In the genomic region with DNA sequence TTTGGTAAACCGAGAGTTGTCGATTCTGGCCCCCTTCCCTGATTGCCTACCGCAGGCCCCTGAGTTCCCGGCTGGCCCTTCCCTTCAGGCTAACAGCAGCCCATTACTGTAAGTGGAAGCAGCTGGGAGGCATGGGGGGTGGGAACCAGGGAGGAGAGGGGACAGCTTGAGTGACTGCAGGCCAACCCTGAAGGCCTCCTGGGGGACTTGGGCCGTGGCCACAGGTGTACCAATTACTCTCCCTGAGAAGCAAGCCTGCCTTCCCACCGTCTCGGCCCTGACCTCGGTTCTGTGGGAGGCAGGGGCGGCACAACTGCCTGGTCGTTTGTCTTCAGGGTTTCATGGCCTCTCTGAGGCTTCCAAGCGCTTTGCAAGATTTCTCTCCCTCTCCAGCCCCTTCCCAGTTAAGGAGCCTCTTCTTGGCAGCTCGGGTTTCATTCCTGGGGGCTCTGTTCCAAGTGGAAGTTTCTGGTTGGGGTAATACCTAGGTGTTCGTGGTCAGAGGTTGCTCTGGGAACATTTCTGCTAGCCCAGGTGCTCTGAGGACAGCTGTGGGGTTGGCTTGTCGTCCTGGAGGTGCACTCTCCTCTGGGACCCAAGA, we compare ENCODE assay signal across 23 mouse cellular contexts. TPM values are rescaled to one million over a fixed set of nuclear protein-coding genes. Genes with fewer than 3 reads are reported as not detected.
DNase-seq lines count a peak whose midpoint lies in the region; ATAC-seq and TF ChIP-seq lines count a peak whose summit lies in the region.
"Had no signal": no experiment of that assay in that cellular context is flagged by ENCODE, and none has a peak within 500 bp of the region (broad histone marks: within the 10 kb centered on the region; RNA-seq: fewer than 3 reads in every experiment).

No protein-coding gene starts in this region.

- no peaks in the 10 kb centered on the region for H3K4me1 ChIP-seq in hindbrain, embryonic 11.5 days (replicated peaks; ENCODE audit: control insufficient read depth, insufficient read depth, low read length)
- peaks cover 8% of the 10 kb centered on the region; the same call in 1 of the 2 replicates for H3K4me1 ChIP-seq in hindbrain, embryonic 12.5 days
- peaks cover 6% of the 10 kb centered on the region for H3K4me1 ChIP-seq in stomach, embryonic 14.5 days (ENCODE audit: control insufficient read depth, insufficient read depth, low read length)
- H3K4me1 ChIP-seq in stomach, postnatal 0 days (replicated peaks; ENCODE audit: control insufficient read depth, insufficient read depth) = no peaks in the 10 kb centered on the region
- H3K4me1 ChIP-seq: forebrain, embryonic 13.5 days; hindbrain, embryonic 15.5 days; midbrain, embryonic 12.5 days had no signal

- no peak overlapping the region for H3K27ac ChIP-seq in hindbrain, embryonic 11.5 days (ENCODE audit: low read depth, low read length)
- H3K27ac ChIP-seq in hindbrain, embryonic 12.5 days = no peak overlapping the region
- H3K27ac ChIP-seq in stomach, embryonic 14.5 days (ENCODE audit: low read length) = no peak overlapping the region
- H3K27ac ChIP-seq in stomach, postnatal 0 days (replicated peaks) = no peak overlapping the region
- H3K27ac ChIP-seq: forebrain, embryonic 13.5 days; hindbrain, embryonic 15.5 days; intestine, embryonic 15.5 days; midbrain, embryonic 12.5 days had no signal

- peaks cover 83% of the 10 kb centered on the region for H3K27me3 ChIP-seq in hindbrain, embryonic 11.5 days (ENCODE audit: control insufficient read depth, insufficient read depth, low read length)
- H3K27me3 ChIP-seq in hindbrain, embryonic 12.5 days = peaks cover 91% of the 10 kb centered on the region
- no peaks in the 10 kb centered on the region for H3K27me3 ChIP-seq in stomach, embryonic 14.5 days (ENCODE audit: control insufficient read depth, insufficient read depth, low read length)
- no peaks in the 10 kb centered on the region for H3K27me3 ChIP-seq in stomach, postnatal 0 days (ENCODE audit: control insufficient read depth, insufficient read depth, low read length)
- H3K27me3 ChIP-seq: intestine, embryonic 15.5 days had no signal

- ATAC-seq in hindbrain, embryonic 11.5 days (ENCODE audit: low FRiP score) = no peak
- ATAC-seq in hindbrain, embryonic 12.5 days (ENCODE audit: low FRiP score) = no peak
- ATAC-seq in stomach, embryonic 14.5 days (ENCODE audit: insufficient number of reproducible peaks, insufficient read depth, low FRiP score, low read depth) = 0 out of 2 replicates have a peak, but pooled peaks have one; percentile 23
- no peak for ATAC-seq in stomach, postnatal 0 days (ENCODE audit: low FRiP score, low TSS enrichment)
- ATAC-seq: forebrain, embryonic 13.5 days; intestine, embryonic 15.5 days; lung, postnatal 0 days had no signal

- H3K36me3 ChIP-seq in hindbrain, embryonic 11.5 days (ENCODE audit: control insufficient read depth, insufficient read depth, low read length) = no peaks in the 10 kb centered on the region
- no peaks in the 10 kb centered on the region for H3K36me3 ChIP-seq in hindbrain, embryonic 12.5 days
- no peaks in the 10 kb centered on the region for H3K36me3 ChIP-seq in stomach, embryonic 14.5 days (ENCODE audit: control insufficient read depth, insufficient read depth, low read length)
- no peaks in the 10 kb centered on the region for H3K36me3 ChIP-seq in stomach, postnatal 0 days (ENCODE audit: control insufficient read depth, insufficient read depth, low read length)
- H3K36me3 ChIP-seq: hindbrain, embryonic 15.5 days; intestine, embryonic 15.5 days; midbrain, embryonic 12.5 days had no signal

- peak; percentile 49 for DNase-seq in hindbrain, embryonic 11.5 days (ENCODE audit: low spot score)
- no peak for DNase-seq in stomach, postnatal 0 days (ENCODE audit: low spot score)
- DNase-seq in forelimb bud, embryonic 11.5 days (ENCODE audit: low read depth, low spot score) = peak; percentile 74
- DNase-seq in thymus, postnatal 4 days = no peak
- DNase-seq in gastrocnemius, postnatal 25 days = no peak
- DNase-seq: adrenal gland, postnatal 36 days; cerebellum, adult 18-20 months; heart, postnatal 10 days; layer of hippocampus, adult 9-11 months; liver had no signal

- H3K9ac ChIP-seq in hindbrain, embryonic 11.5 days (ENCODE audit: low read depth, low read length) = no peak overlapping the region
- H3K9ac ChIP-seq in hindbrain, embryonic 12.5 days = no peak overlapping the region
- no peak overlapping the region for H3K9ac ChIP-seq in stomach, embryonic 14.5 days (replicated peaks; ENCODE audit: low read depth, low read length)
- H3K9ac ChIP-seq in stomach, postnatal 0 days (ENCODE audit: low read length) = no peak overlapping the region
- H3K9ac ChIP-seq: forebrain, embryonic 13.5 days; hindbrain, embryonic 15.5 days; intestine, embryonic 15.5 days; midbrain, embryonic 12.5 days had no signal

- no peak overlapping the region for H3K4me2 ChIP-seq in hindbrain, embryonic 11.5 days (replicated peaks; ENCODE audit: low read depth, low read length)
- H3K4me2 ChIP-seq in hindbrain, embryonic 12.5 days (replicated peaks) = no peak overlapping the region
- no peak overlapping the region for H3K4me2 ChIP-seq in stomach, embryonic 14.5 days (replicated peaks; ENCODE audit: low read depth, low read length)
- no peak overlapping the region for H3K4me2 ChIP-seq in stomach, postnatal 0 days (replicated peaks; ENCODE audit: low read depth)
- H3K4me2 ChIP-seq: forebrain, embryonic 13.5 days; heart, embryonic 11.5 days; hindbrain, embryonic 15.5 days; intestine, embryonic 15.5 days; midbrain, embryonic 12.5 days had no signal

- no peaks in the 10 kb centered on the region for H3K9me3 ChIP-seq in hindbrain, embryonic 11.5 days (ENCODE audit: control insufficient read depth, low read length)
- H3K9me3 ChIP-seq in hindbrain, embryonic 12.5 days (replicated peaks) = no peaks in the 10 kb centered on the region
- H3K9me3 ChIP-seq in stomach, embryonic 14.5 days (ENCODE audit: control insufficient read depth, low read depth, low read length) = no peaks in the 10 kb centered on the region
- H3K9me3 ChIP-seq in stomach, postnatal 0 days (ENCODE audit: control insufficient read depth, low read length) = no peaks in the 10 kb centered on the region
- H3K9me3 ChIP-seq: forebrain, embryonic 13.5 days; hindbrain, embryonic 15.5 days; intestine, embryonic 15.5 days; midbrain, embryonic 12.5 days had no signal

- TF ChIP-seq EP300 in stomach, postnatal 0 days (optimal IDR thresholded peaks at IDR 0.05) = no peak

- no peak overlapping the region for H3K4me3 ChIP-seq in hindbrain, embryonic 11.5 days (ENCODE audit: low read depth, low read length)
- H3K4me3 ChIP-seq in hindbrain, embryonic 12.5 days = no peak overlapping the region
- no peak overlapping the region for H3K4me3 ChIP-seq in stomach, embryonic 14.5 days (ENCODE audit: low read depth, low read length)
- no peak overlapping the region for H3K4me3 ChIP-seq in stomach, postnatal 0 days (ENCODE audit: low read depth, low read length)
- H3K4me3 ChIP-seq: forebrain, embryonic 13.5 days; hindbrain, embryonic 15.5 days; intestine, embryonic 15.5 days; midbrain, embryonic 12.5 days had no signal

- TF ChIP-seq CTCF in stomach, postnatal 0 days (IDR thresholded peaks at IDR 0.05; ENCODE audit: low read depth) = no peak

- WGBS in hindbrain, embryonic 11.5 days = 34% methylated on average over 14 of the region's 14 CpGs
- 34% methylated on average over 14 of the region's 14 CpGs for WGBS in hindbrain, embryonic 12.5 days
- whole genome bisulfite sequencing in stomach, embryonic 14.5 days = 25% methylated on average over 14 of the region's 14 CpGs
- 28% methylated on average over 14 of the region's 14 CpGs for WGBS in stomach, postnatal 0 days

RNA-seq across cellular contexts. Expression of gene Fgf8, which starts 16.9 kb away (rescaled TPM):
- 4.6 and 5.7 TPM in 2 replicates for polyA plus RNA-seq in hindbrain, embryonic 11.5 days (2014; fragmentation: Nextera tagmentation; extraction: Ambion mirVana)
- 2.9 and 3.1 TPM in 2 replicates for polyA plus RNA-seq in hindbrain, embryonic 12.5 days (2016; fragmentation: Nextera tagmentation; extraction: Ambion mirVana)
- polyA plus RNA-seq in stomach, embryonic 14.5 days (2014; fragmentation: Nextera tagmentation; extraction: Ambion mirVana) = not detected in 2 replicates
- polyA plus RNA-seq in stomach, postnatal 0 days (2015; fragmentation: Nextera tagmentation; extraction: Ambion mirVana) = not detected in 2 replicates
- total RNA-seq in gastrocnemius, postnatal 25 days (2021) = not detected
- total RNA-seq: adrenal gland, postnatal 36 days; gastrocnemius, postnatal 4 days; heart, postnatal 10 days; left cerebral cortex, adult 8-10 months had no signal
- polyA plus RNA-seq: C2C12; intestine, embryonic 15.5 days; liver, embryonic 16.5 days; lung, postnatal 0 days; stomach, embryonic 16.5 days had no signal

RNA-seq across cellular contexts. Expression of gene Npm3, which starts 23.6 kb away (rescaled TPM):
- polyA plus RNA-seq in hindbrain, embryonic 11.5 days (2014; fragmentation: Nextera tagmentation; extraction: Ambion mirVana) = 7.4 and 8.8 TPM in 2 replicates
- 6.7 and 7.6 TPM in 2 replicates for polyA plus RNA-seq in hindbrain, embryonic 12.5 days (2016; fragmentation: Nextera tagmentation; extraction: Ambion mirVana)
- polyA plus RNA-seq in stomach, embryonic 14.5 days (2014; fragmentation: Nextera tagmentation; extraction: Ambion mirVana) = 14.8 and 16.0 TPM in 2 replicates
- 9.9 and 10.9 TPM in 2 replicates for polyA plus RNA-seq in stomach, postnatal 0 days (2015; fragmentation: Nextera tagmentation; extraction: Ambion mirVana)
- total RNA-seq in gastrocnemius, postnatal 25 days (2021) = 10 to 100 TPM; 10.1 to 12.5 TPM

RNA-seq across cellular contexts. Expression of gene Mgea5, which starts 57.9 kb away (rescaled TPM):
- polyA plus RNA-seq in hindbrain, embryonic 11.5 days (2014; fragmentation: Nextera tagmentation; extraction: Ambion mirVana) = 75.6 and 93.2 TPM in 2 replicates
- 113 and 121 TPM in 2 replicates for polyA plus RNA-seq in hindbrain, embryonic 12.5 days (2016; fragmentation: Nextera tagmentation; extraction: Ambion mirVana)
- 74.4 and 74.8 TPM in 2 replicates for polyA plus RNA-seq in stomach, embryonic 14.5 days (2014; fragmentation: Nextera tagmentation; extraction: Ambion mirVana)
- polyA plus RNA-seq in stomach, postnatal 0 days (2015; fragmentation: Nextera tagmentation; extraction: Ambion mirVana) = 16.5 and 19.0 TPM in 2 replicates
- total RNA-seq in gastrocnemius, postnatal 25 days (2021) = 10 to 100 TPM; 28.2 to 29.1 TPM

Comparison
In these comparisons a context has a peak if more than half of its experiments do, and no peak if none do; other contexts are left out.
1. DNase-seq: peak in hindbrain, embryonic 11.5 days (single experiment) and forelimb bud, embryonic 11.5 days (single experiment); none in stomach, postnatal 0 days (single experiment), thymus, postnatal 4 days (single experiment) and gastrocnemius, postnatal 25 days (single experiment).